Mouse (Mus musculus) testis, postnatal 10 days (tissue): ENCODE results near the gene Gabarapl1.
"Not testable (repeated sequence)": the region's sequence is repeated elsewhere in the genome, so short reads cannot be mapped to it uniquely, and the experiment has no call there.

Experiments
- DNase-seq: peaks from one replicate; pipeline ENCODE4 v3.0.0; 2021; ENCODE audit warnings: low spot score

Gabarapl1 gene

DNA sequence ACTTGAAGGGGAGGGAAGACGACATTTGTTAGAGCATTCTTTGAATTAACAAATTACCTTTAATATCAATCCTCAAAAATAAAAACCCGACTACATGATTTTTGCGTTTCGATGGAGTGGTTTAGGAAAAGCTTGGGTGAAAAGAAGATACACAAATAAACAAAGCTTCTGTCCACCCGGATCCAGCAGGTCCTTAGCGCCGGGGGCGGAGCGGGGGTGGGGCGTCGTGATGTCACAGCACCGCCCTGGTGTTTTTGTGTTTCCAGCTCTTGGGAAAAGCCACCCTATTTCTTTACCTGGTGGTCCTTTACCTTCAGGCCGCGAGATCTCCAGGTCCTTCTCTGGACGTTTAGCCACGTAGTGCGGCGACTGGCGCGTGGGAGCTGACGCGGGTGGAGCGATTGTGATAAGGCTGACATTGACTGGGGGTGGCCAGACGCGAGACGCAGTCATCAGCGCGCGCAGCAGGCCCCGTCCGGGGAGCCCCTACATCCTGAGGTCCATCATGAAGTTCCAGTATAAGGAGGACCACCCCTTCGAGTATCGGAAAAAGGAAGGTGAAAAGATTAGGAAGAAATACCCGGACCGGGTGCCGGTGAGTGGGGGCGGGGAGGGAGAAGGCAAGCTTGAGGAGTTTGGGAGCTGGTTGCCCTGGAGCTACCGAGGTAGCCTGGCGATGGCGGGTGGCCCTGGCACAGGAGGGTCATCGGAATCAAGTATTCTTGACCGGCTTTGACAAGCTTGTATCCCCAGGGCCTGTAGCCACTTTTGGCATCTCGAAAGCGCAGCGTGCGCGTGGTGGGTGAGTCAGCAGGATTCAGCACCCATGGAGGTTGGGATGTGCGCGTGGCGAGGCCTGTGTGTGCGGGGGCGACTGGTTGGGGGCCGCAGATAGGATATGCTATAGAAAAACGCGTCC is at the start of gene Gabarapl1:
Gabarapl1 (plus strand) TSS at position 219 of the 919 bp plus-strand sequence.
- peak; percentile 90 for DNase-seq

DNA sequence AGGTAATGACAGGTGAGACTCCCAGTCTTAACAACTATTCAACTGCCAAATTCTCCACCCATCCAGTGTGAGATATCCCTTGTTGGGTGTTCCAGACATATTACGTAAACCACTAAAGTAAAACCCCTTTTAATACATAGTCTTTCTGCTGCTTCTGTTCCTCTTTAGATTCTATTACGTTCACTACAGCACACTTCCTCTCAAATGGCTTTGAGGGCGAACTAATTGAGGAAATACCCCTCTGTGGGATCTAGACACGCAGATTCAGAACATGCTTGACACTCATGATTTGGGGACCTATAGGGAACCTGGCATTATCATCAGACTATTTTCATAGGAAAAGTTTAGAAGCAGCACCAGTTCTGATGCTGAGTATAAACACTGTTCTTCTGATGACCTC is 38.0 kb upstream of the Gabarapl1 start:
- DNase-seq, result no peak

DNA sequence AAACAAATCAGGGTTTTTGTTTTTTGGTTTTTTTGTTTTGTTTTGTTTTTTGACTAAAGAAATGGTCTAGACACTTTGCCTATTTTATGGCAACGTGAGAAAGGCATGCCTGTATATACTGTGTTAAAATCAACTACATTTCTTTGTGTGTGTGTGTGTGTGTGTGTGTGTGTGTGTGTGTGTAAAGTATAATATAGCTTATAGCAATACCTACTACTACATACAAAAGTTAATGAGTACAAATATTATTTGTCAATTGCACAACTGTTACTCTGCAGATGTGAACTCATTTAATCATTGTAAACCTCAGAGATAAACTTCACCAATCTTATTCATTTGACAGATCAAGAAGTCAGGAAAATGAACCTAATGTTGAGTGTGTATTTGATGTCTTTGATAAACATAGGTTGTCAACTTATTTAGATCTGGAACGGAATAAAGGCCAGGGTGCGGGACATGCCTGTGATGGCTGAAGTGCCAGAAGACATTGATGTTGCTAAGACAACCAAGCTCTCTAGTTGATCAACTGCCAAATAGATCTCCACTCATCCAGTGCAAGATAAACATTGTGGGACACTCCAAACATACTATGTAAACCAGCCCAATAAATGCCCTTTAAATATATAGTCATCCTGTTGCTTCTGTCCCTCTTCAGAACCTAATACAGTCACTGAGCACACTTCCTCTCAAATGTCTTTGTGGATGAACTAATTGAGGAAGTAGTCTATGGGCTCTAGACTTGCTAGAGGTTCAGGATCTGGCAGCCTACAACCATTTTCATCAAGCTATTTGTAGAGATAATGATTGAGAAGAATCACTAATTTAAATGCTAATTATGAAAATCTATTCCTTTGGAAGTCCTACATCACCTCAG is 35.4 kb upstream of the Gabarapl1 start:
- DNase-seq, result no peak

DNA sequence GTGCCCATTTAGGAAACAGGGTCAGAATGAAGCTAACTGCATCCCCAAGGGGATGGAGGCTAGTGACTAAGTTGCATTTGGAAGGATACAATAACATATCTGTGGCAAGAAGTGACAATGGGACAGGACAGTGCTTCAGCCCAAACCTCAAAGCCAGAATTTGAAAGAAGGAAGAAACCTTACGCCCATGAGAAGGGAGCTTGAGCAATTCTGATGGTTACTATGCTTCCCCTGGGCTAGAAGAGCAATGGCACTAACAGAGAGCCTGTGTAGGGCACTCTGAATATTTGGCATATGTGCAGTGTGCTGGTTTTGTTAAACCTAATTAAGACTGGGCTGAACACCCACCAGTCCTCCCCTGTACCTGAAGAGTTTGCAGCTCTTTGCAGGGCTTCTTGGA is 33.4 kb upstream of the Gabarapl1 start:
- DNase-seq, result not testable (repeated sequence)

GRCm38 (mm10) chr6:129503471-129503870 is 29.5 kb upstream of the Gabarapl1 start:
- DNase-seq, result no peak

GRCm38 (mm10) chr6:129507024-129507423 is 25.9 kb upstream of the Gabarapl1 start, which contains the start of gene Olr1:
Gene Olr1, minus strand, starts transcription at chr6:129507165.
- DNase-seq, result no peak

GRCm38 (mm10) chr6:129510120-129510911 is 22.6 kb upstream of the Gabarapl1 start:
- DNase-seq, result no peak

DNA sequence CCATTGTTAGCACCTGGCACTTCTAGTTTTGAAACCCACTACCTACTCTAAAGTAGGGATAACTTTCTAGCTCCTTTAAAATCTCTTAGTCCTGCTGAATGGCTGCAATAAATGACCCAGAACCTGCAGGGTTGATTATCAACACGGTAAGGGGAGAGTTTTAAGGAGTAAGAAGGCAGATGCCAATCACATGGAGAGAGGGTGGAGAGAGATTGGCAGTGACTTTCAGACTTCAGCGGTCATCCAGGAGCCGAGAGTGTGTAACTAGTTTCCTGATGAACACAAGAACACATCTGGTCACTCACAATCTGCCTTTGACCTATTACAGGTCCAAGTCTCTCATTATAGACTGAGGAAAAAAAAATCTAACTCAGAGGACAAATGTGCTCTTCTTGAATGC is 20.6 kb upstream of the Gabarapl1 start, which contains the start of gene Tmem52b:
Tmem52b (plus strand) TSS at position 189 of the 400 bp plus-strand sequence.
- no peak for DNase-seq

- no peak for DNase-seq
Observed at GRCm38 (mm10) chr6:129512868-129513267, 20.1 kb upstream of the Gabarapl1 start.

DNA sequence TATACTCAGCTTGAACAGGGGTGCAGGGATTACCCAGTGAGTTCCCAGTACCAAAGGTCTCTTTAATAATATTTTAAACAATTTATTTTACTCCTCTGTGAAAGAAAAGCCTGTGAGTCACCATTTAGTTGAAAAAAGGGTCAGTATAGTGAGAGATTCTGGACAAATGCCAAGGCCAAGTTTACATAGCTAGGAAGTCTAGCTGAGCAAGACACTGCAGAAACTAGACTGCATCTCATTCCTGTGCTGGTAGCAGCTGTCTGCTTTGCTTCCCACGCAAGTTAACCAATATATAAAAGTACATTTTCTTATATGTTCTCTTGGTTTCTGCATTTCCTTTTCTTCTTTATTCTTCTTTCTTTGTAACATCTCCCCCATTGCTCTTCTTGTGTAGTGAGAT is 19.6 kb upstream of the Gabarapl1 start:
- no peak for DNase-seq

DNA sequence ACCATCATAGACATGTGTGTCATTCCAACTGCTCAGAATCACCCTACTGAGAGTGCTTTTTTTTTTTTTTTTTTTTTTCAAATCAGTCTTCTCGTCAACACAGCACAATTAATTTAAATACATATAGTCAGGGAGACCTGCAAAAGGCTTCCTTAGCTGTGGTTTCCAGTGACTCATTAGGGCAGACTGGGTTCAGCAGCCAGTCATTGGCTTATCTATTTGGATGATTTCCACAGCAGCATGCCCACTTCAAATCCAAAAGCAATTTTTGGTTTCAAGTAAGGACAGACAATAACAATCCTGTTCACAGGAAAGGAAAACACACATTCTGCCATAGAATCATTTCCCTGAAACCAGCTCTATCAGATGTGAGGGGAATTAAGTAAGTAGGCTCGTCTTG is 18.6 kb upstream of the Gabarapl1 start:
- DNase-seq, result no peak

DNA sequence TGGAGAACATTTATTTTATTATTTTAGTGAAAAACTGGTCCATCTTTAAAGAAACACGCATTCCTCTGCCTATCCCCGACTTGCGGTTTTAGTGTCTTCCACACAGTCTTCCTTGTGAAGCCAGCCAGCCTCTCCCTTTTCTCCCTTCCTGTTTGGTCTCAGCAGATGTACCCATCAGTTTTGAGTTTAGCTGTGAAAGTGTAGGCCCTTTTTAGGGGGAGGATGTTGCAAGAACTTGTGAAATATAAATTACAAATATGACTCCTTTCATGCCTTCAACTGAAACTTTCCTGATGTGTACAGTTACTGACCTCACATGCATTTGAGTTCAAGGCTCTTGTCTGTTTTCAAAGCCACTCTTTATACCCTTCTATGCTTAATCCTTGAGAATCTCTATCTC is 17.9 kb upstream of the Gabarapl1 start:
- no peak for DNase-seq

GRCm38 (mm10) chr6:129516388-129516787 is 16.6 kb upstream of the Gabarapl1 start:
- no peak for DNase-seq

DNA sequence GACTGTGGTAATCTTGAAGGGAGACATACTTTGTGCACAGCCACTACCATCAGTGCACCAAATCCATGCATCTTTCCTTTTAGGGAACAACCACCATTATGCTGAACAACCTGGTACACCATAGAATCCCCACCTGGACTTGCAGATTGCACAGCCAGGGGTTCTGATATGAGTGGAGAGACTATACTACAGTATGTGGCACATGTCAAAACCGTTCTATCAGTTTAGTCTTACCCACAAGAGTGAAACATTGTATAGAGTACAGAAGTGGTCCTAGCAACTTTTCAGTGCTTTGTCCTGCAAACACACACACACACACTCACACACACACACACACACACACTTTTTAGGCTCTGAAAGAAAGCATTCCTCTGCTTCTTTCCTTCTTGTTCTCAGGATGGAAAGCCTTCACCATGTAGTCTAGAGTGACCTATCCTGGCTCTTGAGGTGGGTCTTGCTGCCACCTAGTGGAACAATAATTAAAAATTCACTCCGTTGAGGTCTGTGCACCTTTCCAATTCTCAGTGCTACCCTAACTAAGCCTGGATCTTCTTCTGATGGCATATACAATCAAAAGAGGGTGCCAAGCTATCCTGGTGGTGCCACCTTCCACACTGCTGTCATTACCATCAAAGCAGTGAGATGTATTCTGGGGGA is 15.1 kb upstream of the Gabarapl1 start:
- no peak for DNase-seq

GRCm38 (mm10) chr6:129526069-129526468 is 6.9 kb upstream of the Gabarapl1 start:
- no peak for DNase-seq

DNA sequence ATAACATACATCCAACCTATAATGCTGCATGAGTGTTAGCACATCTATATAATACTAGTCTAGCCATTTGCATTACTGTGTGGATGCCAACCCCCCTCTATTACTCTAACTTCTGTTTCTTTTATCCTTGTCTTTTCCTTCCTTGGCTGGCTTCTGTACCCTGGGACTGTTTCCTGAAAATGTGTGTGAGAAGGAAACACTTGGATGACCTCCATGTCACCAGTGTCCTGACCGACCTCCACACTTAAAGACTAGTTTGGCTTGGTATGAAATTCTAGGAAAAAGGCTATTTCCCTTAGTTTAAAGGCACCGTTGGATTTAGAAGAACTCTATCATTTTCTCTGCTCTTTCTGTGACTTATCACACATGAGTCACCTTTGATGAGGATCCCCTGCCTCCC is 5.5 kb upstream of the Gabarapl1 start:
- no peak for DNase-seq

- DNase-seq, result no peak
Observed at GRCm38 (mm10) chr6:129529605-129530004, 3.4 kb upstream of the Gabarapl1 start.

DNA sequence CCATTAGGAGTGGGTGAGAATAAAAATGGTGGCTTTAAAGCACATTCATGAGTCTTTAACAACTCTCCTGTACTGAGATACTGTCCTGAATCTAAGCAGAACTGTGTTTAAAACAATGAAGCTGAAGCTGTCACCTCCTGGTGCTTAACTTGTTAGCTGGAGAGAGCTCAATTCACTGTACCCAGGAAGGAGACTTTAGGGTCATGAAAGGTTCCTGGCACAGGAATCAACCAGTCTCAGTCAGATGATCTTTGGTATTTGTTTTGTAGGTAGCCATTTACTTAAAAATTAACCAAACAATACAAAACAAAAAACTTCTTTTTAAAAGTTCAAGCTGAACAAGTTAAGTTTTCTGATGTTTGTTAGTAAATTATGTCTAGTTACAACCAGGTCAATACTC is 2.7 kb upstream of the Gabarapl1 start:
- no peak for DNase-seq

DNA sequence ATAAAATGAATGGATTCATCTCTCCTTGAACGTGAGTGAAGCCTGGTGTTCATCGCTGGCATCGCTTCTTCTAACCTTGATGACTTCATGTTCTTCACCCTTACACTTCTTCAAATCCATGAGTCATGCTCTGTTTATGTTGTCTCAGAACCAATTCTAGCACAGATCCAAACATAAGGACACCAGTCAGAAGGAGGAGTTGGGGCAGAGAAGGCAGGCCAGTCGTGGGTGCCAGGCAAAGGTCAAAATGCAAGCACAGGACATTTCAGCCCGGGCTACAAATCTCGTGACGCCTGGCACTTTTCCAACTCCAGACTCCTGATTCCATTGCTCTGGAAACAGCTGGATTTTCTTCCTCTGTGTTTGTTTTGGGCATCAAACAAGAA is 411 bp upstream of the Gabarapl1 start:
- peak; percentile 83 for DNase-seq

DNA sequence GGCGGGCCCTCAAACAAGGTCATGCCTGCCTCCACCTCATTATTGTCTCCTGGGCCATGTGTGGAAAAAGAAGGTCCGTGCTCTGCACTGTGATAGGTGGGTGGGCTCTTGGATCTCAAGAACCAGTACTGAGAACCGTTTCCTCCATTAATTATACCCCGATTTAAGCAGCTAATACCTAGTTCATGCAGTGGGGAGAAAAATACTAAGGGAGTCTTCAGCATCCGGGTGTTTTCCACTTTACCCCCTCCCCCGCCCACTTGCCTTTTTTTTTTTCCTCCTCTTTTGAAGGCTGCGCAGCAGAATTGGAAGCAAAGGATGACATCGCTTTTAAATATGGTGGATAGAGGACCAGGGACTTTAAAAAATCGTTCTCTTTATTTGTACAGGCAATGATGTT is 1.1 kb downstream of the Gabarapl1 start:
- DNase-seq, result no peak

DNA sequence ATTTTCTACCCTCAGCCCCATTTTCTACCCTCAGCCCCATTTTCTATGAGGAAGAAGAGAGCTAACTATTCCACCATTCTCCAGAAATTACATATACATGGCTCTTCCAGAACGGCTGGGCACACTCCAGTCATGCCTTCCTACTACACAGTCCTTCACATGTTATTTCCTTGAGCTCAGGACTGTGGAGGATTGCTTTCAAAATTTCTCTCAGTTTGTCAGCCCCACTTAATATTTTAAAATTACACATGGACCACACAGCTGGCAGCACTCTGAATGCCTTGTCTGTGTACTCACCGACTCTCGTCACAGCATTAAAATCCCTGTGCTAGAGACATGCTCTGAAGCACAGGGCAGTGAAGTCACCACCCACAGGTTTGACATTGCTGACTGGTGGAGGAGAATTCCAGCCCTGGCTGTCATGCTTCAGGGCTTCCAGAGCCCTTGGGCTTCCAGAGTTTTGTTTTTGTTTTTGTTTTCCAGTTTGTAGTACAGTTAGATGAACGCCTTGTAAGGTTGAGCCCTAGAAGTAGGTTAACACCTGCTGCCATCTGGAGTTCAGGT is 1.7 kb downstream of the Gabarapl1 start:
- no peak for DNase-seq
